Mouse (Mus musculus) olfactory bulb, adult 2 months (tissue): ENCODE data around the gene Rpusd4.

Source experiments
- CTCF ChIP-seq: fragments of 200-500 bp; IDR thresholded peaks from 2 replicates; pipeline ENCODE4 v1.5.1; 2012; ENCODE audit warnings: low read depth, mild to moderate bottlenecking, low read length, moderate library complexity; ENCODE audit not compliant: insufficient read depth
- POLR2A ChIP-seq: fragments of 200-500 bp; IDR thresholded peaks from 2 replicates; pipeline ENCODE4 v1.6.1; 2012; ENCODE audit warnings: mild to moderate bottlenecking, low read depth, low read length, moderate library complexity; ENCODE audit not compliant: insufficient read depth

DNA sequence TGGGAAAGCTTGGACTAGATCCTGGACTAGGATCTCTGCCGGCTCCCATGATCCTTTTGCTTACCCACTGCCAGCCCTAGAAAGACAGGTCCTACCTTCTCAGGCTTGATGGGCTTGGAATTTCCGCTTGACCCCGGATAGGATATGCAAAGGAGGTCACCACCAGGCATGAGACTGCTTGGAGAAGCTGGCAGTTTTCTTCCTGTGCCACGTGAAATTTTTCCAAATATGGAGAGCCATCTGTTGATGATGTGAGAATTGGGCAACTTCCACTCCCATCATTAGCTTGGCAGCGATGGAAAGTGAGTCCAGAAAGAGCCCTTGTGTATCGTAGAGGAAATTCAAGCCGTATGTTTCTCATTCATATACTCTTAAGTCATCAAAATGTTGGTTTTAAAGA, 39.8 kb downstream of the Rpusd4 start:
- TF ChIP-seq CTCF (no peak), POLR2A (no peak)
